9 mouse cellular contexts compared by ENCODE assay signal in the genomic region with DNA sequence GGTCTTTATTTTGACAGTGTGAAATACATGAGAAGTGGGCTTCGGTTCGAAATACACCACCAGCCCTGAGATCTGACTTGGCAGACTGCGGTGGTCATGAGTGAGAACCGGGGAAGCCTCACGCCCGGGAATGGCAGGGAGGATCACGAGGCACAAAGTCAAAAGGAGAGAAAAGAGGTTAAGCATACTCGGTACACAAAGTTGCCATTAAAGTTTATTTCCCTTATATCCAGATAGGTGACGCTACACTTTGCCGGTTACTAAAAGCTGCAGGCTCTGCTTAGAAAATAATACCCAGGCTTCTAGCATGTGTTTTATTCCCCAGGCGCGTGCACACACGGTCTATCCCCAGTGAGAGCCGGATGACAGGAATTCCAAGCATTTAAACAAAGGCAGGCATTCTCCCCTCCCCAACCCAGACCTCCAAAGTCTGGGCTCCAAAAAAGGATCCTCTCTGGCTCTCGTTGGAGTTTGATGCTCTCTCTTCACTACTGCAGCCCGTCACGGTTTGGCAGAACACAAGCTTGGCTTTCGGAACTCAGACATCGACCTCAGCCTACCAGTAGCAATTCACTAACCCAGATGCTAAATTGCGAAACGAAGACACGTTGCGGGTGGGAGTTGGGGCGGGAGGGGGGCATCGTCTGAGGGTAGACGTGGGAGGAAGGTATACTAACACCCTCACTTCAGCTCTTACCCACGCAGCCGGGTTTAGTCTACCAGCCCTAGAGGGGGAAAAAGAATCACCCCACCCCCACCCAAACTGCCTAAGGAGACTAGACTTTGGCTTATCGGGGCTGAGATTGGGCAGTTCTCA. TPM values are rescaled to one million over a fixed set of nuclear protein-coding genes. Genes with fewer than 3 reads are reported as not detected.
DNase-seq lines count a peak whose midpoint lies in the region; ATAC-seq and TF ChIP-seq lines count a peak whose summit lies in the region.
"Had no signal": no experiment of that assay in that cellular context is flagged by ENCODE, and none has a peak within 500 bp of the region (broad histone marks: within the 10 kb centered on the region; RNA-seq: fewer than 3 reads in every experiment).

No protein-coding gene starts in this region.

- no peak; the same call in 1 of the 2 replicates for ATAC-seq in kidney, embryonic 16.5 days (ENCODE audit: low FRiP score, low TSS enrichment)
- 0 out of 2 replicates have a peak, but pooled peaks have one; percentile 3 for ATAC-seq in neural tube, embryonic 12.5 days (ENCODE audit: low FRiP score, low read depth)

- WGBS in embryonic facial prominence, embryonic 10.5 days = under 1% methylated on average over 29 of the region's 29 CpGs
- under 1% methylated on average over 29 of the region's 29 CpGs for WGBS in heart, embryonic 10.5 days
- WGBS in kidney, embryonic 16.5 days = under 1% methylated on average over 29 of the region's 29 CpGs
- under 1% methylated on average over 29 of the region's 29 CpGs for WGBS in liver, adult 2 months
- WGBS in neural tube, embryonic 12.5 days = under 1% methylated on average over 29 of the region's 29 CpGs

- H3K4me3 ChIP-seq in embryonic facial prominence, embryonic 10.5 days = peak overlapping the region; percentile 73
- peak overlapping the region; percentile 85 for H3K4me3 ChIP-seq in heart, embryonic 10.5 days
- H3K4me3 ChIP-seq in kidney, embryonic 16.5 days (ENCODE audit: low read length) = peak overlapping the region; percentile 74
- peak overlapping the region; percentile 58 for H3K4me3 ChIP-seq in liver, adult 2 months (ENCODE audit: insufficient read depth, low read depth, low read length)
- peak overlapping the region; percentile 63 for H3K4me3 ChIP-seq in neural tube, embryonic 12.5 days

- peaks cover 40% of the 10 kb centered on the region for H3K4me1 ChIP-seq in embryonic facial prominence, embryonic 10.5 days
- 0 out of 2 replicates have a peak, but pooled peaks cover 4% of the 10 kb centered on the region for H3K4me1 ChIP-seq in heart, embryonic 10.5 days
- H3K4me1 ChIP-seq in kidney, embryonic 16.5 days (ENCODE audit: insufficient read depth, low read length) = peaks cover 15% of the 10 kb centered on the region
- peaks cover 9% of the 10 kb centered on the region for H3K4me1 ChIP-seq in liver, adult 2 months (ENCODE audit: control insufficient read depth, insufficient read depth, low read length)
- H3K4me1 ChIP-seq in neural tube, embryonic 12.5 days = peaks cover 19% of the 10 kb centered on the region; the same call in 1 of the 2 replicates

- TF ChIP-seq POLR2A in liver, adult 2 months (IDR thresholded peaks at IDR 0.05; ENCODE audit: extremely low read depth, insufficient read depth, low read length) = no peak

- H3K79me2 ChIP-seq in liver, adult 2 months (ENCODE audit: control insufficient read depth, insufficient read depth, low read length) = no peaks in the 10 kb centered on the region

- no peak for TF ChIP-seq CTCF in liver, adult 2 months (IDR thresholded peaks at IDR 0.05; ENCODE audit: low read depth, low read length)

- peaks cover 37% of the 10 kb centered on the region for H3K27me3 ChIP-seq in embryonic facial prominence, embryonic 10.5 days (replicated peaks; ENCODE audit: low read depth, poor library complexity, severe bottlenecking)
- H3K27me3 ChIP-seq in heart, embryonic 10.5 days (ENCODE audit: insufficient read depth, poor library complexity, severe bottlenecking) = no peaks in the 10 kb centered on the region
- H3K27me3 ChIP-seq in kidney, embryonic 16.5 days (ENCODE audit: insufficient read depth, low read length) = peaks cover 22% of the 10 kb centered on the region
- peaks cover 34% of the 10 kb centered on the region for H3K27me3 ChIP-seq in liver, adult 2 months (ENCODE audit: control insufficient read depth, insufficient read depth, low read length)
- peaks cover 21% of the 10 kb centered on the region; the same call in 1 of the 2 replicates for H3K27me3 ChIP-seq in neural tube, embryonic 12.5 days (replicated peaks)

- no peaks in the 10 kb centered on the region for H3K9me3 ChIP-seq in embryonic facial prominence, embryonic 10.5 days
- H3K9me3 ChIP-seq in heart, embryonic 10.5 days = no peaks in the 10 kb centered on the region
- H3K9me3 ChIP-seq in kidney, embryonic 16.5 days (ENCODE audit: low read length) = no peaks in the 10 kb centered on the region
- no peaks in the 10 kb centered on the region for H3K9me3 ChIP-seq in neural tube, embryonic 12.5 days

- H3K9ac ChIP-seq in kidney, embryonic 16.5 days (replicated peaks; ENCODE audit: low read length) = peak overlapping the region; percentile 74
- H3K9ac ChIP-seq in liver, adult 2 months (ENCODE audit: low read depth, low read length) = 0 out of 2 replicates have a peak overlapping the region, but pooled peaks have one; percentile 2
- H3K9ac ChIP-seq in neural tube, embryonic 12.5 days = peak overlapping the region; percentile 71

- peak overlapping the region; percentile 90 for H3K27ac ChIP-seq in embryonic facial prominence, embryonic 10.5 days (replicated peaks)
- H3K27ac ChIP-seq in heart, embryonic 10.5 days = peak overlapping the region; percentile 96
- H3K27ac ChIP-seq in kidney, embryonic 16.5 days (ENCODE audit: low read length) = peak overlapping the region; percentile 92
- no peak overlapping the region for H3K27ac ChIP-seq in liver, adult 2 months (replicated peaks; ENCODE audit: insufficient read depth, low read depth, low read length)
- H3K27ac ChIP-seq in neural tube, embryonic 12.5 days = peak overlapping the region; percentile 59; the same call in 1 of the 2 replicates

- DNase-seq in heart, adult 18-20 months = peak; percentile 48 to 72
- DNase-seq in heart, postnatal 25 days (ENCODE audit: low spot score) = no peak
- peak; percentile 68 for DNase-seq in embryonic facial prominence, embryonic 10.5 days (ENCODE audit: low spot score)
- peak; percentile 86 for DNase-seq in heart, embryonic 10.5 days (ENCODE audit: low spot score)
- peak; percentile 20 for DNase-seq in liver, adult 2 months (ENCODE audit: extremely low read depth, low read depth, low spot score)
- peak; percentile 47 for DNase-seq in urinary bladder, postnatal 25 days (ENCODE audit: low spot score)

- peak overlapping the region; percentile 76 for H3K4me2 ChIP-seq in kidney, embryonic 16.5 days (replicated peaks; ENCODE audit: low read depth, low read length)
- peak overlapping the region; percentile 87 for H3K4me2 ChIP-seq in neural tube, embryonic 12.5 days (replicated peaks)

- H3K36me3 ChIP-seq in embryonic facial prominence, embryonic 10.5 days (replicated peaks) = no peaks in the 10 kb centered on the region
- H3K36me3 ChIP-seq in heart, embryonic 10.5 days = peaks cover 5% of the 10 kb centered on the region; the same call in 1 of the 2 replicates
- no peaks in the 10 kb centered on the region for H3K36me3 ChIP-seq in kidney, embryonic 16.5 days (ENCODE audit: insufficient read depth, low read length)
- H3K36me3 ChIP-seq in liver, adult 2 months (ENCODE audit: control insufficient read depth, insufficient read depth, low read length) = no peaks in the 10 kb centered on the region
- H3K36me3 ChIP-seq in neural tube, embryonic 12.5 days = no peaks in the 10 kb centered on the region

- intact Hi-C loops in heart, postnatal 25 days (cut with DNase I) = loop anchor here (5.0 kb wide), 3 partner anchors 41 to 366 kb away; no protein-coding TSS in a partner anchor

RNA-seq across cellular contexts. Expression of a gene that starts 1.1 kb away (rescaled TPM):
- 10 to 100 TPM; 83.9 to 89.1 TPM for total RNA-seq in heart, adult 18-20 months (2021)
- 100 to 1,000 TPM; 110 to 115 TPM for total RNA-seq in heart, postnatal 25 days (2021)
- polyA plus RNA-seq in embryonic facial prominence, embryonic 10.5 days (2016; fragmentation: Nextera tagmentation; extraction: Ambion mirVana) = 6.2 and 7.0 TPM in 2 replicates
- polyA plus RNA-seq in heart, embryonic 10.5 days (2016; fragmentation: Nextera tagmentation; extraction: Ambion mirVana) = 20.6 and 23.9 TPM in 2 replicates
- 4.1 and 5.8 TPM in 2 replicates for polyA plus RNA-seq in kidney, embryonic 16.5 days (2015; fragmentation: Nextera tagmentation; extraction: Ambion mirVana)
- 1.3 and 1.5 TPM in 2 replicates for total RNA-seq in liver, adult 2 months (2014; rRNA removed)
- polyA plus RNA-seq in liver, adult 2 months (2012; rRNA removed) = 0.29 and 0.32 TPM in 2 replicates
- 16.0 and 17.2 TPM in 2 replicates for polyA plus RNA-seq in neural tube, embryonic 12.5 days (2016; fragmentation: Nextera tagmentation; extraction: Ambion mirVana)
- total RNA-seq: MEL had no signal

Comparison
In these comparisons a context has a peak if more than half of its experiments do, and no peak if none do; other contexts are left out.
1. H3K9ac ChIP-seq: peak in every context shown above with its lines; median percentile 74 in kidney, embryonic 16.5 days; 71 in neural tube, embryonic 12.5 days; 2 in liver, adult 2 months.